Mouse (Mus musculus) ES-CJ7 (cell line): ENCODE results near the gene Gm16223.

Source experiments
- DNase-seq: peaks from one replicate; pipeline ENCODE4 v3.0.0; 2011; ENCODE audit warnings: low read depth, low spot score

Gene Gm16223

GRCm38 (mm10) chr5:42212353-42212752 lies 144.6 kb downstream of the Gm16223 start:
- DNase-seq = no peak

- no peak for DNase-seq
Measured at GRCm38 (mm10) chr5:42224840-42225239, 157.1 kb downstream of the Gm16223 start.

- no peak for DNase-seq
Measured at GRCm38 (mm10) chr5:42228631-42229030, 160.9 kb downstream of the Gm16223 start.

GRCm38 (mm10) chr5:42239291-42239690 lies 171.5 kb downstream of the Gm16223 start:
- DNase-seq = no peak

GRCm38 (mm10) chr5:42239806-42240205 lies 172.0 kb downstream of the Gm16223 start:
- DNase-seq = no peak

GRCm38 (mm10) chr5:42250376-42250775 lies 182.6 kb downstream of the Gm16223 start:
- DNase-seq = no peak
